ENCODE assay signal across 8 mouse cellular contexts in genomic region chr2:34406601-34407464, GRCm38 (mm10). TPM values are rescaled to one million over a fixed set of nuclear protein-coding genes. Genes with fewer than 3 reads are reported as not detected.
DNase-seq lines count a peak whose midpoint lies in the region; ATAC-seq lines count a peak whose summit lies in the region.

Gene Mapkap1 (plus strand): TSS chr2:34406771.

- H3K9me3 ChIP-seq in heart, embryonic 13.5 days, result no peaks in the 10 kb centered on the region
- H3K9me3 ChIP-seq in liver, embryonic 12.5 days (replicated peaks), result no peaks in the 10 kb centered on the region
- no peaks in the 10 kb centered on the region for H3K9me3 ChIP-seq in stomach, embryonic 15.5 days

- peak within 1 kb of the TSS; percentile 50 for H3K27ac ChIP-seq in brown adipose tissue, adult 24 weeks (replicated peaks; ENCODE audit: low read depth, low read length)
- peak within 1 kb of the TSS; percentile 33 for H3K27ac ChIP-seq in heart, embryonic 13.5 days (replicated peaks)
- peak within 1 kb of the TSS; percentile 84 for H3K27ac ChIP-seq in liver, embryonic 12.5 days
- peak within 1 kb of the TSS; percentile 67; the same call in 1 of the 2 replicates for H3K27ac ChIP-seq in stomach, embryonic 15.5 days

- H3K4me2 ChIP-seq in heart, embryonic 13.5 days, result peak within 1 kb of the TSS; percentile 84
- H3K4me2 ChIP-seq in liver, embryonic 12.5 days, result peak within 1 kb of the TSS; percentile 83
- H3K4me2 ChIP-seq in stomach, embryonic 15.5 days, result peak within 1 kb of the TSS; percentile 72

- H3K27me3 ChIP-seq in heart, embryonic 13.5 days (replicated peaks), result no peaks in the 10 kb centered on the region
- no peaks in the 10 kb centered on the region for H3K27me3 ChIP-seq in liver, embryonic 12.5 days (replicated peaks)
- H3K27me3 ChIP-seq in stomach, embryonic 15.5 days (replicated peaks), result no peaks in the 10 kb centered on the region

- peaks cover 15% of the 10 kb centered on the region for H3K4me1 ChIP-seq in brown adipose tissue, adult 24 weeks (ENCODE audit: control insufficient read depth, insufficient read depth, insufficient read length, low read length)
- H3K4me1 ChIP-seq in heart, embryonic 13.5 days, result peaks cover 21% of the 10 kb centered on the region
- peaks cover 20% of the 10 kb centered on the region for H3K4me1 ChIP-seq in liver, embryonic 12.5 days
- H3K4me1 ChIP-seq in stomach, embryonic 15.5 days, result peaks cover 9% of the 10 kb centered on the region; the same call in 1 of the 2 replicates

- peak; percentile 91 for ATAC-seq in heart, embryonic 13.5 days (ENCODE audit: extremely low read depth, insufficient number of reproducible peaks, low FRiP score, low TSS enrichment)
- peak; percentile 99 for ATAC-seq in liver, embryonic 12.5 days
- ATAC-seq in stomach, embryonic 15.5 days (ENCODE audit: insufficient read depth, low FRiP score, low read depth), result peak; percentile 99

- peak within 1 kb of the TSS; percentile 94 for H3K9ac ChIP-seq in heart, embryonic 13.5 days
- H3K9ac ChIP-seq in liver, embryonic 12.5 days, result peak within 1 kb of the TSS; percentile 95
- H3K9ac ChIP-seq in stomach, embryonic 15.5 days, result peak within 1 kb of the TSS; percentile 93

- peak within 1 kb of the TSS; percentile 81 for H3K4me3 ChIP-seq in brown adipose tissue, adult 24 weeks (ENCODE audit: insufficient read depth, low read depth, low read length)
- H3K4me3 ChIP-seq in heart, embryonic 13.5 days, result peak within 1 kb of the TSS; percentile 86
- peak within 1 kb of the TSS; percentile 97 for H3K4me3 ChIP-seq in liver, embryonic 12.5 days
- H3K4me3 ChIP-seq in stomach, embryonic 15.5 days (replicated peaks), result peak within 1 kb of the TSS; percentile 78

- DNase-seq in CD4-positive, CD25-positive, alpha-beta regulatory T cell, adult 2 months (ENCODE audit: low read depth, low spot score), result peak; percentile 98
- DNase-seq in fat pad, adult 2 months (ENCODE audit: extremely low read depth, low read depth, low spot score), result peak; percentile 63
- peak; percentile 99 for DNase-seq in kidney, postnatal 10 days
- DNase-seq in natural killer cell, adult 2 months (ENCODE audit: low spot score in 2 of 2), result peak; percentile 97 to 99

- under 1% methylated on average over 68 of the region's 68 CpGs for WGBS in heart, embryonic 13.5 days
- under 1% methylated on average over 68 of the region's 68 CpGs for WGBS in liver, embryonic 12.5 days (ENCODE audit: insufficient replicate concordance)
- WGBS in stomach, embryonic 15.5 days, result under 1% methylated on average over 68 of the region's 68 CpGs

- no peaks in the 10 kb centered on the region for H3K36me3 ChIP-seq in heart, embryonic 13.5 days
- H3K36me3 ChIP-seq in liver, embryonic 12.5 days, result no peaks in the 10 kb centered on the region
- no peaks in the 10 kb centered on the region for H3K36me3 ChIP-seq in stomach, embryonic 15.5 days

RNA-seq across cellular contexts. Expression of gene Mapkap1, which starts in this region (rescaled TPM):
- polyA plus RNA-seq in brown adipose tissue, adult 24 weeks (2012; ENCODE audit: insufficient read depth, insufficient read length, missing spikeins), result 40.6 and 66.5 TPM in 2 replicates
- polyA plus RNA-seq in heart, embryonic 13.5 days (2015; fragmentation: Nextera tagmentation; extraction: Ambion mirVana), result 54.5 and 63.3 TPM in 2 replicates
- 50.5 and 52.8 TPM in 2 replicates for polyA plus RNA-seq in liver, embryonic 12.5 days (2016; fragmentation: Nextera tagmentation; extraction: Ambion mirVana)
- 85.0 and 89.9 TPM in 2 replicates for polyA plus RNA-seq in stomach, embryonic 15.5 days (2015; fragmentation: Nextera tagmentation; extraction: Ambion mirVana)

Comparison
In these comparisons a context has a peak if more than half of its experiments do, and no peak if none do; other contexts are left out.
1. Peak in every context shown above with its lines: DNase-seq, ATAC-seq, H3K4me3 ChIP-seq and H3K27ac ChIP-seq.
2. H3K27ac ChIP-seq: peak in every context shown above with its lines; median percentile 84 in liver, embryonic 12.5 days; 67 in stomach, embryonic 15.5 days; 50 in brown adipose tissue, adult 24 weeks; 33 in heart, embryonic 13.5 days.